Mouse (Mus musculus): ENCODE data around the gene Tnik. TPM values are rescaled to one million over a fixed set of nuclear protein-coding genes. Genes with fewer than 3 reads are reported as not detected.

Gene Tnik
- polyA plus RNA-seq, 1 experiment: 0.83 TPM

- Histone ChIP-seq H3K36me3 (ENCODE audit: control insufficient read depth, insufficient read depth, low read length) (no peaks in the 10 kb centered on the region), H3K4me1 (ENCODE audit: control insufficient read depth, insufficient read depth, low read length) (no peaks in the 10 kb centered on the region), H3K4me3 (ENCODE audit: insufficient read depth, low read depth, low read length) (no peak overlapping the region), H3K27me3 (replicated peaks; ENCODE audit: control insufficient read depth, insufficient read depth, low read length) (no peaks in the 10 kb centered on the region), H3K27ac (ENCODE audit: insufficient read depth, low read depth, low read length) (no peak overlapping the region)
- DNase-seq: no peak
- no peak for TF ChIP-seq POLR2A (IDR thresholded peaks at IDR 0.05; ENCODE audit: low read depth, low read length)
- 54% methylated on average over 2 of the region's 2 CpGs for WGBS
Measured at GRCm38 (mm10) chr3:28238136-28238535, 24.9 kb upstream of the Tnik start.

- Histone ChIP-seq H3K4me3 (ENCODE audit: insufficient read depth, low read depth, low read length) (no peak overlapping the region), H3K4me1 (ENCODE audit: control insufficient read depth, insufficient read depth, low read length) (no peaks in the 10 kb centered on the region), H3K27ac (ENCODE audit: insufficient read depth, low read depth, low read length) (no peak overlapping the region), H3K27me3 (replicated peaks; ENCODE audit: control insufficient read depth, insufficient read depth, low read length) (no peaks in the 10 kb centered on the region), H3K36me3 (ENCODE audit: control insufficient read depth, insufficient read depth, low read length) (no peaks in the 10 kb centered on the region)
- no peak for DNase-seq
- WGBS: 84% methylated on average over 2 of the region's 2 CpGs
- TF ChIP-seq CTCF (conservative IDR thresholded peaks at IDR 0.05; ENCODE audit: insufficient read depth, insufficient read length, low read depth, low read length) (no peak), POLR2A (IDR thresholded peaks at IDR 0.05; ENCODE audit: low read depth, low read length) (no peak)
Measured at GRCm38 (mm10) chr3:28242561-28242960, 20.5 kb upstream of the Tnik start.

- Histone ChIP-seq H3K4me1 (ENCODE audit: control insufficient read depth, insufficient read depth, low read length) (no peaks in the 10 kb centered on the region), H3K4me3 (ENCODE audit: insufficient read depth, low read depth, low read length) (no peak overlapping the region), H3K27me3 (replicated peaks; ENCODE audit: control insufficient read depth, insufficient read depth, low read length) (no peaks in the 10 kb centered on the region), H3K36me3 (ENCODE audit: control insufficient read depth, insufficient read depth, low read length) (no peaks in the 10 kb centered on the region), H3K27ac (ENCODE audit: insufficient read depth, low read depth, low read length) (no peak overlapping the region)
- no peak for DNase-seq
- TF ChIP-seq CTCF (conservative IDR thresholded peaks at IDR 0.05; ENCODE audit: insufficient read depth, insufficient read length, low read depth, low read length): no peak
- TF ChIP-seq POLR2A (IDR thresholded peaks at IDR 0.05; ENCODE audit: low read depth, low read length): no peak
- WGBS: 73% methylated on average over 5 of the region's 5 CpGs
Measured at GRCm38 (mm10) chr3:28244244-28244890, 18.6 kb upstream of the Tnik start.

DNA sequence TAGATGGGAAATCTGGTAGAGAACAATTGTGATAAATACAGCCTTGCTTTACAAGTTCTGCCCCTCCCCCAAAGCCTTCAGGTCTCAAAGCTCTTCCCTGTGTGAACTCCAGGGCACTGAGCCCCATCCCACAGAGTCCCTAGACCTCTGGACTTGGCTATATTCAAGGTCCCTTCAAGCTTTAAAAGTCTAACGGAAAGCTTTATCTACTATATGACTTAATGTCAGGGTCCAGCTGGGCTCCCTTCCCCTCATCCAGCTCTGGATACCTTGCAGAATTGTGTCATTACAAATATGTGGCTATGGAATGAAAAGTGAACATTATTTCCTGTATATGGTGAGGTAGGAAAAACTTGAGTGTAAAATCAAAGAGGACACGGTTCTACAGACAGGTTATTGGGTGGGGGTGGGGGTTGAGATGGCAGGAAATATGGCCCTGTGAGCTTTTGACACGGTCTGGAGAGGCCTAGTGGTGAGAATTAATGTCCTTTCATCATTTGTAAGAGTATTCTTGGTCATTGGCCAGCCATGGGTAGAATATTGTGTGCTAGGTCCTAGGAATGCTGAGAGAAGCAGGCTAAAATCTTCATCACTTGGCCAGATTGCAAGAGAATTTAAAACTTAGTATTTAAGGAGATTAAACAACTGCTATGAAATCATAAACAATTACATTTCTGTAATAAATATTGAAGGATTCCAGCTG, 14.6 kb upstream of the Tnik start:
- H3K27me3 ChIP-seq (replicated peaks; ENCODE audit: control insufficient read depth, insufficient read depth, low read length): no peaks in the 10 kb centered on the region
- H3K4me1 ChIP-seq (ENCODE audit: control insufficient read depth, insufficient read depth, low read length): no peaks in the 10 kb centered on the region
- no peaks in the 10 kb centered on the region for H3K36me3 ChIP-seq (ENCODE audit: control insufficient read depth, insufficient read depth, low read length)
- H3K27ac ChIP-seq (ENCODE audit: insufficient read depth, low read depth, low read length): no peak overlapping the region
- DNase-seq: no peak
- TF ChIP-seq CTCF (conservative IDR thresholded peaks at IDR 0.05; ENCODE audit: insufficient read depth, insufficient read length, low read depth, low read length): no peak
- no peak for TF ChIP-seq POLR2A (IDR thresholded peaks at IDR 0.05; ENCODE audit: low read depth, low read length)
- 50% methylated on average over 3 of the region's 3 CpGs for WGBS
- H3K4me3 ChIP-seq (ENCODE audit: insufficient read depth, low read depth, low read length): no peak overlapping the region

GRCm38 (mm10) chr3:28255711-28256110, 7.3 kb upstream of the Tnik start:
- 84% methylated on average over 7 of the region's 7 CpGs for WGBS
- no peak for DNase-seq
- TF ChIP-seq POLR2A (IDR thresholded peaks at IDR 0.05; ENCODE audit: low read depth, low read length) (no peak), CTCF (conservative IDR thresholded peaks at IDR 0.05; ENCODE audit: insufficient read depth, insufficient read length, low read depth, low read length) (no peak)
- no peaks in the 10 kb centered on the region for H3K36me3 ChIP-seq (ENCODE audit: control insufficient read depth, insufficient read depth, low read length)
- no peaks in the 10 kb centered on the region for H3K27me3 ChIP-seq (replicated peaks; ENCODE audit: control insufficient read depth, insufficient read depth, low read length)
- no peak overlapping the region for H3K27ac ChIP-seq (ENCODE audit: insufficient read depth, low read depth, low read length)
- no peaks in the 10 kb centered on the region for H3K4me1 ChIP-seq (ENCODE audit: control insufficient read depth, insufficient read depth, low read length)
- H3K4me3 ChIP-seq (ENCODE audit: insufficient read depth, low read depth, low read length): no peak overlapping the region

GRCm38 (mm10) chr3:28262371-28263001, 528 bp upstream of the Tnik start:
- Histone ChIP-seq H3K4me1 (ENCODE audit: control insufficient read depth, insufficient read depth, low read length) (no peaks in the 10 kb centered on the region), H3K27ac (ENCODE audit: insufficient read depth, low read depth, low read length) (no peak overlapping the region), H3K27me3 (replicated peaks; ENCODE audit: control insufficient read depth, insufficient read depth, low read length) (no peaks in the 10 kb centered on the region), H3K36me3 (ENCODE audit: control insufficient read depth, insufficient read depth, low read length) (no peaks in the 10 kb centered on the region), H3K4me3 (ENCODE audit: insufficient read depth, low read depth, low read length) (peak overlapping the region; percentile 83)
- peak; percentile 44 for DNase-seq
- 3% methylated on average over 33 of the region's 33 CpGs for WGBS
- TF ChIP-seq POLR2A (IDR thresholded peaks at IDR 0.05; ENCODE audit: low read depth, low read length) (no peak), CTCF (conservative IDR thresholded peaks at IDR 0.05; ENCODE audit: insufficient read depth, insufficient read length, low read depth, low read length) (no peak)

All from kidney, adult 2 months (tissue).